Mouse (Mus musculus) spleen, postnatal 0 days (tissue): Measurements from ENCODE around the gene Gsta2. TPM values are rescaled to one million over a fixed set of nuclear protein-coding genes. Genes with fewer than 3 reads are reported as not detected.

Experiments used
- polyA plus RNA-seq: library from polyadenylated mRNA; unstranded; fragments of >200 nt; fragmentation: Nextera tagmentation; extraction: Ambion mirVana; gene quantifications from 2 replicates; pipeline ENCODE4 v1.2.1, GENCODE M21; 2015

Gsta2 gene
- not detected in 2 replicates for polyA plus RNA-seq

GRCm38 (mm10) chr9:78355611-78356010, at the start of gene Gsta2:
Gsta2 (minus strand) TSS chr9:78355788.

GRCm38 (mm10) chr9:78395630-78396351, 40.2 kb upstream of the Gsta2 start, which contains the start of gene Ddx43:
Ddx43 (plus strand) TSS chr9:78395777.

GRCm38 (mm10) chr9:78378113-78378785, 22.7 kb upstream of the Gsta2 start, which contains the start of gene Ooep:
Ooep (minus strand) TSS chr9:78378725.

GRCm38 (mm10) chr9:78367959-78368358, 12.4 kb upstream of the Gsta2 start, which contains the start of gene Dppa5a:
Dppa5a (minus strand) TSS chr9:78368177.

GRCm38 (mm10) chr9:78327289-78327688, 28.3 kb downstream of the Gsta2 start, which contains the start of gene Omt2b:
Omt2b (plus strand) TSS chr9:78327589.

GRCm38 (mm10) chr9:78314696-78315095, 40.9 kb downstream of the Gsta2 start, which contains the start of gene Omt2a:
Omt2a (minus strand) TSS chr9:78314796.

GRCm38 (mm10) chr9:78289723-78290122, 65.9 kb downstream of the Gsta2 start, which contains the start of gene Gm10639:
Gm10639 (plus strand) TSS chr9:78289923.

Other genes with a start within 250 kb of the Gsta2 start
- 67.9 and 76.3 TPM in 2 replicates for gene Fbxo9, start 246.7 kb downstream of the Gsta2 start, polyA plus RNA-seq
- gene Ick, start 246.6 kb downstream of the Gsta2 start, polyA plus RNA-seq, result 7.6 and 8.2 TPM in 2 replicates
- gene Gsta4, start 173.0 kb downstream of the Gsta2 start, polyA plus RNA-seq, result 18.0 and 18.9 TPM in 2 replicates
- gene Gsta1, start 125.1 kb downstream of the Gsta2 start, polyA plus RNA-seq, result not detected in 2 replicates
- gene Gm3776, start 98.7 kb downstream of the Gsta2 start, polyA plus RNA-seq, result not detected in 2 replicates
- gene Gm10639, start 65.9 kb downstream of the Gsta2 start, polyA plus RNA-seq, result not detected in 2 replicates
- gene Omt2a, start 41.0 kb downstream of the Gsta2 start, polyA plus RNA-seq, result not detected in 2 replicates
- gene Omt2b, start 28.2 kb downstream of the Gsta2 start, polyA plus RNA-seq, result not detected in 2 replicates
- not detected in 2 replicates for gene Dppa5a, start 12.4 kb upstream of the Gsta2 start, polyA plus RNA-seq
- gene Ooep, start 22.9 kb upstream of the Gsta2 start, polyA plus RNA-seq, result 0.16 and 0.28 TPM in 2 replicates
- gene Ddx43, start 40.0 kb upstream of the Gsta2 start, polyA plus RNA-seq, result 0.07 TPM in 1 of 2 replicates, not detected in the other
- 2.3 and 2.4 TPM in 2 replicates for gene Cgas, start 87.4 kb upstream of the Gsta2 start, polyA plus RNA-seq
- gene Mto1, start 92.4 kb upstream of the Gsta2 start, polyA plus RNA-seq, result 18.8 and 21.3 TPM in 2 replicates
- gene Gm17324, start 93.0 kb upstream of the Gsta2 start, polyA plus RNA-seq, result 1.3 and 1.8 TPM in 2 replicates
- gene Eef1a1, start 133.4 kb upstream of the Gsta2 start, polyA plus RNA-seq, result 2,612 and 2,799 TPM in 2 replicates
- 4.9 and 6.9 TPM in 2 replicates for gene Slc17a5, start 232.3 kb upstream of the Gsta2 start, polyA plus RNA-seq